Mouse (Mus musculus) B cell, adult (primary cell): Measurements from ENCODE around the gene Ube2g1. TPM values are rescaled to one million over a fixed set of nuclear protein-coding genes. Genes with fewer than 3 reads are reported as not detected.

ENCODE experiments used
- total RNA-seq: library from RNA; stranded (reverse); gene quantifications from 4 replicates; pipeline ENCODE4 v1.2.4, GENCODE M21; 2023; ENCODE audit not compliant: inconsistent age

Gene Ube2g1
- 33.3 to 37.1 TPM (median 35.0 TPM) in 4 replicates for total RNA-seq

DNA sequence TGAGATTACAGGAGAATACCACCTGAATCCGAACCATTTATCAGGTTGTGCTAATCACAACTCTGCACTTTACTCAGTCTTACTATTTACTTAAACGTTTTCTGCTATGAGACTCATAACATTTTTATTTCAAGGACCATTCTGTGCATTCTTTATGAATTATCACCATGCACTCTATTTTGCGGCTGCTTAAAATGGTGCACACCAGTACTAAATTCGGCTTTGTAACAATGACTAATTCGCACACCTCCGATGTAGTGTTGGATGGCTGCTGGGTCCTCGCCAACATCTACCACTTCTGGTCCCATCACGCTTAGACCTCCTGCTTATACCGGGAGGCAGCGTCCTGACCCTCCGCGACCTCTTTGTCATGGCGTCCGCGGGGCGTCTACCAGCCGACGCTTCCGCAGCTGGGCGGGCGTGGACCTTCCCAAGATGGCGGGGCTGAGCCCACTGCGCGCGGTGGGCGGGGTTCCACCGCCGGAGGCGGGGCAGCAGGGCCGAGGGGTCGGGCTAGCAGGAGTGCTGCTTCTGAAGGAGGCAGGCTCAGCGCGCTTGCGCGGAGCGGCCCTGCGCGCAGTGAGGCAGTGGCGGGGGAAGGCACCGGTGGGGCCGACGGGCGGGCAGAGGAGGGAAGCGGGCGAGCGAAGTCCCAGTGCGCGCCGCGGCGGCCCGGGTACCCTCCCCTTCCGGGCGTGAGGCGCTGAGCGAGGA lies at the start of gene Ube2g1:
Gene Ube2g1 (plus strand): TSS at position 590 of the 714 bp plus-strand sequence.

GRCm38 (mm10) chr11:72689551-72690510 lies 82.7 kb downstream of the Ube2g1 start, which contains the start of gene Ankfy1:
Ankfy1 (plus strand) TSS chr11:72690006.

Other genes starting within 250 kb of the Ube2g1 start
- gene Tekt1, start 244.8 kb upstream of the Ube2g1 start, total RNA-seq, result not detected in 4 replicates
- 0.48 to 0.69 TPM (median 0.51 TPM) in 3 of 4 replicates, not detected in the other for gene Smtnl2, start 195.6 kb upstream of the Ube2g1 start, total RNA-seq
- not detected in 4 replicates for gene Ggt6, start 171.8 kb upstream of the Ube2g1 start, total RNA-seq
- gene Mybbp1a, start 165.9 kb upstream of the Ube2g1 start, total RNA-seq, result 169 to 183 TPM (median 175 TPM) in 4 replicates
- 45.7 to 47.9 TPM (median 47.1 TPM) in 4 replicates for gene Spns2, start 117.4 kb upstream of the Ube2g1 start, total RNA-seq
- 11.4 to 13.9 TPM (median 12.9 TPM) in 4 replicates for gene Spns3, start 56.8 kb upstream of the Ube2g1 start, total RNA-seq
- 94.1 to 122 TPM (median 108 TPM) in 4 replicates for gene Ankfy1, start 82.7 kb downstream of the Ube2g1 start, total RNA-seq
- gene Cyb5d2, start 188.9 kb downstream of the Ube2g1 start, total RNA-seq, result 4.8 to 7.7 TPM (median 6.6 TPM) in 4 replicates
- 84.1 to 88.4 TPM (median 84.8 TPM) in 4 replicates for gene Zzef1, start 188.9 kb downstream of the Ube2g1 start, total RNA-seq